Mouse (Mus musculus): ENCODE data around the gene Srrd. TPM values are rescaled to one million over a fixed set of nuclear protein-coding genes. Genes with fewer than 3 reads are reported as not detected.

The Srrd gene
- total and polyA plus RNA-seq, 3 experiments: 36.5 to 49.3 TPM; not detected in 1

GRCm38 (mm10) chr5:112385973-112386372, 43.1 kb upstream of the Srrd start:
- DNase-seq (ENCODE audit: low read depth, low spot score): peak; percentile 56
- H3K9me3 ChIP-seq (replicated peaks; ENCODE audit: insufficient read depth, low read length): no peaks in the 10 kb centered on the region
- H3K9ac ChIP-seq (ENCODE audit: control insufficient read depth, low read depth, low read length, poor library complexity, severe bottlenecking): no peak overlapping the region
- no peak overlapping the region for H3K4me3 ChIP-seq (ENCODE audit: control insufficient read depth in 1 of 2, insufficient read depth in 1 of 2, low read depth in 2 of 2, low read length in 2 of 2)
- no peaks in the 10 kb centered on the region for H3K36me3 ChIP-seq (ENCODE audit: control insufficient read depth in 1 of 2, insufficient read depth in 2 of 2, low read length in 2 of 2)
- H3K27ac ChIP-seq (ENCODE audit: control insufficient read depth, low read depth, low read length): no peak overlapping the region
- no peaks in the 10 kb centered on the region for H3K79me2 ChIP-seq (ENCODE audit: control insufficient read depth, insufficient read depth, low read length, poor library complexity)
- no peak for TF ChIP-seq EP300 (IDR thresholded peaks at IDR 0.05; ENCODE audit: low read depth in 1 of 2, low read length in 2 of 2)
- no peak for TF ChIP-seq MXI1 (IDR thresholded peaks at IDR 0.05; ENCODE audit: low read depth, low read length)
- TF ChIP-seq KAT2A (conservative IDR thresholded peaks at IDR 0.05; ENCODE audit: low read depth, low read length): no peak
- no peak for TF ChIP-seq CHD2 (IDR thresholded peaks at IDR 0.05; ENCODE audit: low read length)
- H3K4me1 ChIP-seq (ENCODE audit: control insufficient read depth in 1 of 2, insufficient read depth in 2 of 2, low read length in 2 of 2): no peaks in the 10 kb centered on the region
- H3K27me3 ChIP-seq (ENCODE audit: control insufficient read depth in 1 of 2, insufficient read depth in 2 of 2, low read length in 2 of 2): no peaks in the 10 kb centered on the region

- Histone ChIP-seq H3K4me1 (ENCODE audit: control insufficient read depth in 1 of 2, insufficient read depth in 2 of 2, low read length in 2 of 2) (no peaks in the 10 kb centered on the region), H3K36me3 (ENCODE audit: control insufficient read depth in 1 of 2, insufficient read depth in 2 of 2, low read length in 2 of 2) (no peaks in the 10 kb centered on the region), H3K9me3 (replicated peaks; ENCODE audit: insufficient read depth, low read length) (no peaks in the 10 kb centered on the region), H3K4me3 (ENCODE audit: control insufficient read depth in 1 of 2, insufficient read depth in 1 of 2, low read depth in 2 of 2, low read length in 2 of 2) (no peak overlapping the region), H3K27me3 (ENCODE audit: control insufficient read depth in 1 of 2, insufficient read depth in 2 of 2, low read length in 2 of 2) (no peaks in the 10 kb centered on the region), H3K9ac (ENCODE audit: control insufficient read depth, low read depth, low read length, poor library complexity, severe bottlenecking) (no peak overlapping the region), H3K79me2 (ENCODE audit: control insufficient read depth, insufficient read depth, low read length, poor library complexity) (no peaks in the 10 kb centered on the region), H3K27ac (ENCODE audit: control insufficient read depth, low read depth, low read length) (no peak overlapping the region)
- DNase-seq (ENCODE audit: low read depth, low spot score): no peak
- TF ChIP-seq EP300 (IDR thresholded peaks at IDR 0.05; ENCODE audit: low read depth in 1 of 2, low read length in 2 of 2): no peak
- no peak for TF ChIP-seq ELF1 (IDR thresholded peaks at IDR 0.05; ENCODE audit: low read depth, low read length)
- no peak for TF ChIP-seq JUND (IDR thresholded peaks at IDR 0.05; ENCODE audit: low read depth, low read length)
- no peak for TF ChIP-seq SIN3A (IDR thresholded peaks at IDR 0.05; ENCODE audit: low read length)
- no peak for TF ChIP-seq USF2 (IDR thresholded peaks at IDR 0.05; ENCODE audit: borderline replicate concordance in 1 of 2, insufficient read depth in 1 of 2, low read depth in 1 of 2, low read length in 2 of 2)
- no peak for TF ChIP-seq E2F4 (IDR thresholded peaks at IDR 0.05; ENCODE audit: borderline replicate concordance, low read depth, low read length)
- no peak for TF ChIP-seq POLR2AphosphoS5 (IDR thresholded peaks at IDR 0.05; ENCODE audit: borderline replicate concordance, low read depth, low read length)
- no peak for TF ChIP-seq POLR2A (IDR thresholded peaks at IDR 0.05; ENCODE audit: control insufficient read depth in 1 of 2, insufficient read depth in 1 of 2, low read depth in 1 of 2, low read length in 2 of 2, poor library complexity in 1 of 2)
Observed at GRCm38 (mm10) chr5:112384805-112385472, 42.1 kb upstream of the Srrd start.

- Histone ChIP-seq H3K9me3 (replicated peaks; ENCODE audit: insufficient read depth, low read length) (no peaks in the 10 kb centered on the region), H3K79me2 (ENCODE audit: control insufficient read depth, insufficient read depth, low read length, poor library complexity) (no peaks in the 10 kb centered on the region), H3K36me3 (ENCODE audit: control insufficient read depth in 1 of 2, insufficient read depth in 2 of 2, low read length in 2 of 2) (no peaks in the 10 kb centered on the region), H3K27me3 (ENCODE audit: control insufficient read depth in 1 of 2, insufficient read depth in 2 of 2, low read length in 2 of 2) (no peaks in the 10 kb centered on the region), H3K4me1 (ENCODE audit: control insufficient read depth in 1 of 2, insufficient read depth in 2 of 2, low read length in 2 of 2) (no peaks in the 10 kb centered on the region), H3K9ac (ENCODE audit: control insufficient read depth, low read depth, low read length, poor library complexity, severe bottlenecking) (no peak overlapping the region), H3K4me3 (ENCODE audit: control insufficient read depth in 1 of 2, insufficient read depth in 1 of 2, low read depth in 2 of 2, low read length in 2 of 2) (no peak overlapping the region), H3K27ac (ENCODE audit: control insufficient read depth, low read depth, low read length) (no peak overlapping the region)
- no peak for DNase-seq (ENCODE audit: low read depth, low spot score)
- no peak for TF ChIP-seq SIN3A (IDR thresholded peaks at IDR 0.05; ENCODE audit: low read length)
- TF ChIP-seq HCFC1 (IDR thresholded peaks at IDR 0.05; ENCODE audit: low read depth, low read length): no peak
- TF ChIP-seq NELFE (IDR thresholded peaks at IDR 0.05; ENCODE audit: low read depth, low read length): no peak
- no peak for TF ChIP-seq ZC3H11A (IDR thresholded peaks at IDR 0.05; ENCODE audit: low read depth, low read length)
- no peak for TF ChIP-seq MAZ (IDR thresholded peaks at IDR 0.05; ENCODE audit: low read depth, low read length)
- TF ChIP-seq TAL1 (IDR thresholded peaks at IDR 0.05; ENCODE audit: low read length): no peak
- TF ChIP-seq ELF1 (IDR thresholded peaks at IDR 0.05; ENCODE audit: low read depth, low read length): no peak
- TF ChIP-seq POLR2A (IDR thresholded peaks at IDR 0.05; ENCODE audit: control insufficient read depth in 1 of 2, insufficient read depth in 1 of 2, low read depth in 1 of 2, low read length in 2 of 2, poor library complexity in 1 of 2): no peak
- TF ChIP-seq ZKSCAN1 (IDR thresholded peaks at IDR 0.05; ENCODE audit: low read depth, low read length): no peak
- no peak for TF ChIP-seq MAFK (IDR thresholded peaks at IDR 0.05; ENCODE audit: borderline replicate concordance, low read depth, low read length)
- no peak for TF ChIP-seq TBP (IDR thresholded peaks at IDR 0.05; ENCODE audit: low read depth, low read length)
- no peak for TF ChIP-seq RAD21 (IDR thresholded peaks at IDR 0.05; ENCODE audit: low read depth, low read length)
Observed at GRCm38 (mm10) chr5:112382641-112383330, 39.9 kb upstream of the Srrd start.

Measured in MEL (cell line).